ENCODE assay signal across 8 mouse cellular contexts in the genomic region with DNA sequence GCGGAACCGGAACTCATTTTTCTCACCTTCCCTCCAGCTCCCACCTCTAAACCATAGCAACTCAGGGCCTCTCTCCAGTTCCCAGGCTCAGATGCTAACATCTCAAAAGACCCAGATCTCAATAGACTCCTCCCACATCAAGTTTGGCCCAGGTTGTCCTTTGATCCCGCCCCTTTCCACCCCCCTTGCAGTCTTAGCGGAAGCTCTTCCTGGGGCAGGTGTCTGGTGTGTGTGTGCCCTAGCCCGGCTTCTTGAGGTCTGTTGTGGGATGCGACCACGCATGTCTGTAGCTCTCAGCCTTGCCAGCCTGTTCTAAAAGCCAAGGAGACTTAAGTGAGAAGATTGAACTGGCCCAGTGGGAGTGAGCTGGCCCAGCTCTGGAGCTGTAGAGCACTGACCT. TPM values are rescaled to one million over a fixed set of nuclear protein-coding genes. Genes with fewer than 3 reads are reported as not detected.
DNase-seq lines count a peak whose midpoint lies in the region; ATAC-seq and TF ChIP-seq lines count a peak whose summit lies in the region.

No protein-coding gene starts in this region.

- no peak for ATAC-seq in hindbrain, embryonic 11.5 days (ENCODE audit: low FRiP score)
- no peak for ATAC-seq in stomach, embryonic 15.5 days (ENCODE audit: insufficient read depth, low FRiP score, low read depth)

- peaks cover 12% of the 10 kb centered on the region for H3K4me1 ChIP-seq in hindbrain, embryonic 11.5 days (replicated peaks; ENCODE audit: control insufficient read depth, insufficient read depth, low read length)
- peaks cover 39% of the 10 kb centered on the region for H3K4me1 ChIP-seq in stomach, embryonic 15.5 days

- intact Hi-C loops in gastrocnemius, adult 2 months (cut with DNase I) = no loop called here
- intact Hi-C loops in gastrocnemius, postnatal 36 days (cut with DNase I) = loop anchor here (5.0 kb wide), 1 partner anchor 33 kb away; no protein-coding TSS in a partner anchor
- intact Hi-C loops in left cerebral cortex, postnatal 36 days (cut with DNase I) = loop anchor here (1.0 to 5.0 kb wide), 2 partner anchors 9 to 33 kb away; no protein-coding TSS in a partner anchor

- H3K4me3 ChIP-seq in gastrocnemius, adult 2 months = peak overlapping the region; percentile 67
- peak overlapping the region; percentile 25 for H3K4me3 ChIP-seq in hindbrain, embryonic 11.5 days (ENCODE audit: low read depth, low read length)
- H3K4me3 ChIP-seq in stomach, embryonic 15.5 days (replicated peaks) = peak overlapping the region; percentile 33

- H3K9ac ChIP-seq in hindbrain, embryonic 11.5 days (ENCODE audit: low read depth, low read length) = peak overlapping the region; percentile 19; the same call in 1 of the 2 replicates
- no peak overlapping the region for H3K9ac ChIP-seq in stomach, embryonic 15.5 days

- peak overlapping the region; percentile 37 for H3K4me2 ChIP-seq in hindbrain, embryonic 11.5 days (replicated peaks; ENCODE audit: low read depth, low read length)
- peak overlapping the region; percentile 55 for H3K4me2 ChIP-seq in stomach, embryonic 15.5 days

- TF ChIP-seq CTCF in gastrocnemius, adult 2 months (IDR thresholded peaks at IDR 0.05) = no peak

- H3K9me3 ChIP-seq in hindbrain, embryonic 11.5 days (ENCODE audit: control insufficient read depth, low read length) = no peaks in the 10 kb centered on the region
- H3K9me3 ChIP-seq in stomach, embryonic 15.5 days = no peaks in the 10 kb centered on the region

- peaks cover 21% of the 10 kb centered on the region; the same call in 1 of the 2 replicates for H3K36me3 ChIP-seq in hindbrain, embryonic 11.5 days (ENCODE audit: control insufficient read depth, insufficient read depth, low read length)
- peaks cover 51% of the 10 kb centered on the region for H3K36me3 ChIP-seq in stomach, embryonic 15.5 days

- H3K27me3 ChIP-seq in hindbrain, embryonic 11.5 days (ENCODE audit: control insufficient read depth, insufficient read depth, low read length) = no peaks in the 10 kb centered on the region
- no peaks in the 10 kb centered on the region for H3K27me3 ChIP-seq in stomach, embryonic 15.5 days (replicated peaks)

- no peak for DNase-seq in gastrocnemius, adult 2 months
- DNase-seq in gastrocnemius, postnatal 36 days = no peak
- DNase-seq in ZHBTc4 (ENCODE audit: low read depth, low spot score) = peak; percentile 79
- DNase-seq in hindbrain, embryonic 11.5 days (ENCODE audit: low spot score) = no peak
- peak; percentile 52 for DNase-seq in lung, postnatal 10 days
- no peak for DNase-seq in left cerebral cortex, postnatal 36 days (ENCODE audit: low spot score in 2 of 2)
- DNase-seq in adrenal gland, adult 2 months = no peak

- H3K27ac ChIP-seq in gastrocnemius, adult 2 months = peak overlapping the region; percentile 48
- H3K27ac ChIP-seq in hindbrain, embryonic 11.5 days (ENCODE audit: low read depth, low read length) = no peak overlapping the region
- H3K27ac ChIP-seq in stomach, embryonic 15.5 days = peak overlapping the region; percentile 62

- 44% methylated on average over 7 of the region's 7 CpGs for WGBS in hindbrain, embryonic 11.5 days
- WGBS in stomach, embryonic 15.5 days = 28% methylated on average over 7 of the region's 7 CpGs

RNA-seq across cellular contexts. Expression of gene Setd1b, which starts 8.6 kb away (rescaled TPM):
- 10 to 100 TPM in 1 of 2 experiments, 1 to 10 TPM in 1; 9.8 to 11.3 TPM for total RNA-seq in gastrocnemius, adult 2 months (2021)
- total RNA-seq in gastrocnemius, postnatal 36 days (2021) = 10 to 100 TPM in 1 of 2 experiments, 1 to 10 TPM in 1; 7.7 to 13.0 TPM
- 11.0 and 14.2 TPM in 2 replicates for polyA plus RNA-seq in hindbrain, embryonic 11.5 days (2014; fragmentation: Nextera tagmentation; extraction: Ambion mirVana)
- 9.4 and 9.6 TPM in 2 replicates for polyA plus RNA-seq in stomach, embryonic 15.5 days (2015; fragmentation: Nextera tagmentation; extraction: Ambion mirVana)
- total RNA-seq in left cerebral cortex, postnatal 36 days (2021) = 10 to 100 TPM; 27.9 to 35.0 TPM
- 10 to 100 TPM; 20.5 to 24.0 TPM for total RNA-seq in adrenal gland, adult 2 months (2021)
- 17.2 and 22.3 TPM in 2 replicates for polyA plus RNA-seq in adrenal gland, adult 2 months (2012; rRNA removed)

RNA-seq across cellular contexts. Expression of gene Rhof, which starts 18.1 kb away (rescaled TPM):
- under 1 TPM; 0.28 to 0.36 TPM for total RNA-seq in gastrocnemius, adult 2 months (2021)
- total RNA-seq in gastrocnemius, postnatal 36 days (2021) = under 1 TPM; 0.15 to 0.38 TPM
- 1.7 and 2.0 TPM in 2 replicates for polyA plus RNA-seq in hindbrain, embryonic 11.5 days (2014; fragmentation: Nextera tagmentation; extraction: Ambion mirVana)
- 1.9 and 2.3 TPM in 2 replicates for polyA plus RNA-seq in stomach, embryonic 15.5 days (2015; fragmentation: Nextera tagmentation; extraction: Ambion mirVana)
- total RNA-seq in left cerebral cortex, postnatal 36 days (2021) = 10 to 100 TPM; 51.3 to 53.0 TPM
- 1 to 10 TPM in 1 of 2 experiments, under 1 TPM in 1; 0.84 to 3.8 TPM for total RNA-seq in adrenal gland, adult 2 months (2021)
- polyA plus RNA-seq in adrenal gland, adult 2 months (2012; rRNA removed) = 1.7 and 3.6 TPM in 2 replicates

RNA-seq across cellular contexts. Expression of gene Psmd9, which starts 18.6 kb away (rescaled TPM):
- 10 to 100 TPM; 13.3 to 16.9 TPM for total RNA-seq in gastrocnemius, adult 2 months (2021)
- 10 to 100 TPM; 13.0 to 15.7 TPM for total RNA-seq in gastrocnemius, postnatal 36 days (2021)
- 73.5 and 78.7 TPM in 2 replicates for polyA plus RNA-seq in hindbrain, embryonic 11.5 days (2014; fragmentation: Nextera tagmentation; extraction: Ambion mirVana)
- polyA plus RNA-seq in stomach, embryonic 15.5 days (2015; fragmentation: Nextera tagmentation; extraction: Ambion mirVana) = 67.6 and 76.0 TPM in 2 replicates
- 10 to 100 TPM; 28.6 to 29.6 TPM for total RNA-seq in left cerebral cortex, postnatal 36 days (2021)
- 10 to 100 TPM; 20.5 to 29.1 TPM for total RNA-seq in adrenal gland, adult 2 months (2021)
- polyA plus RNA-seq in adrenal gland, adult 2 months (2012; rRNA removed) = 17.9 and 22.6 TPM in 2 replicates

RNA-seq across cellular contexts. Expression of gene Hpd, which starts 31.9 kb away (rescaled TPM):
- not detected for total RNA-seq in gastrocnemius, adult 2 months (2021)
- under 1 TPM in 1 of 2 experiments, not detected in 1; 0.79 TPM for total RNA-seq in gastrocnemius, postnatal 36 days (2021)
- not detected in 2 replicates for polyA plus RNA-seq in hindbrain, embryonic 11.5 days (2014; fragmentation: Nextera tagmentation; extraction: Ambion mirVana)
- 2.2 and 5.3 TPM in 2 replicates for polyA plus RNA-seq in stomach, embryonic 15.5 days (2015; fragmentation: Nextera tagmentation; extraction: Ambion mirVana)
- not detected for total RNA-seq in left cerebral cortex, postnatal 36 days (2021)
- 10 to 100 TPM in 1 of 2 experiments, 1 to 10 TPM in 1; 5.0 to 11.2 TPM for total RNA-seq in adrenal gland, adult 2 months (2021)
- polyA plus RNA-seq in adrenal gland, adult 2 months (2012; rRNA removed) = 1.0 and 2.2 TPM in 2 replicates

Comparison
In these comparisons a context has a peak if more than half of its experiments do, and no peak if none do; other contexts are left out.
1. DNase-seq: peak in ZHBTc4 (single experiment) and lung, postnatal 10 days (single experiment); none in gastrocnemius, adult 2 months (single experiment), gastrocnemius, postnatal 36 days (0 of 2), hindbrain, embryonic 11.5 days (single experiment), left cerebral cortex, postnatal 36 days (0 of 2) and adrenal gland, adult 2 months (single experiment).
2. RNA of gene Rhof, which starts 18.1 kb away (total RNA-seq): 51.3 to 53.0 TPM in left cerebral cortex, postnatal 36 days; 0.84 to 3.8 TPM in adrenal gland, adult 2 months, 0.15 to 0.38 TPM in gastrocnemius, postnatal 36 days and 0.28 to 0.36 TPM in gastrocnemius, adult 2 months; every median in the first group is over 10 times any median in the second.
3. Peak in every context shown above with its lines, with median percentiles within 50 percentile points of each other: H3K4me3 ChIP-seq.